Mouse (Mus musculus): Measurements from ENCODE around the gene Mpped2.

GRCm38 (mm10) chr2:106851515-106851914 is 158.4 kb downstream of the Mpped2 start:
- TF ChIP-seq EP300 (IDR thresholded peaks at IDR 0.05; ENCODE audit: low read depth) (no peak), CTCF (IDR thresholded peaks at IDR 0.05; ENCODE audit: low read depth) (no peak)
